Mouse (Mus musculus): Measurements from ENCODE around the gene Serinc5.
A peak's percentile ranks its signal among the peaks of the same experiment; 100 is the strongest.

Gene Serinc5

GRCm38 (mm10) chr13:92743337-92743736 lies 132.4 kb downstream of the Serinc5 start:
- no peak for DNase-seq (ENCODE audit: low spot score)

GRCm38 (mm10) chr13:92750976-92751518 lies 140.2 kb downstream of the Serinc5 start:
- no peak for DNase-seq (ENCODE audit: low spot score)

- peak; percentile 83 for DNase-seq (ENCODE audit: low spot score)
Measured at GRCm38 (mm10) chr13:92751726-92752565, 141.1 kb downstream of the Serinc5 start.

GRCm38 (mm10) chr13:92753676-92754075 lies 142.8 kb downstream of the Serinc5 start:
- no peak for DNase-seq (ENCODE audit: low spot score)

- no peak for DNase-seq (ENCODE audit: low spot score)
Measured at GRCm38 (mm10) chr13:92755036-92755435, 144.1 kb downstream of the Serinc5 start.

GRCm38 (mm10) chr13:92757972-92758585 lies 147.2 kb downstream of the Serinc5 start:
- no peak for DNase-seq (ENCODE audit: low spot score)

- no peak for DNase-seq (ENCODE audit: low spot score)
Measured at GRCm38 (mm10) chr13:92759096-92759495, 148.2 kb downstream of the Serinc5 start.

- no peak for DNase-seq (ENCODE audit: low spot score)
Measured at GRCm38 (mm10) chr13:92760519-92760918, 149.6 kb downstream of the Serinc5 start.
